Mouse (Mus musculus): Measurements from ENCODE around the gene Olfml2a. TPM values are rescaled to one million over a fixed set of nuclear protein-coding genes. Genes with fewer than 3 reads are reported as not detected.
"Not testable (repeated sequence)": the region's sequence is repeated elsewhere in the genome, so short reads cannot be mapped to it uniquely, and the experiment has no call there.

Gene Olfml2a
- total RNA-seq, 4 experiments from 2014 or later: 1.7 to 1.9 (median 1.8) TPM

GRCm38 (mm10) chr2:39008350-39008851 lies 76.6 kb downstream of the Olfml2a start:
- peak in 1 of 2 experiments; percentile 35 for DNase-seq (ENCODE audit: low spot score in 2 of 2)

GRCm38 (mm10) chr2:39008954-39009365 lies 77.2 kb downstream of the Olfml2a start:
- DNase-seq (ENCODE audit: low spot score in 2 of 2): no peak

GRCm38 (mm10) chr2:39010144-39010543 lies 78.4 kb downstream of the Olfml2a start:
- not testable (repeated sequence) for DNase-seq (ENCODE audit: low spot score in 2 of 2)

- no peak for DNase-seq (ENCODE audit: low spot score in 2 of 2)
Observed at GRCm38 (mm10) chr2:39011264-39011663, 79.5 kb downstream of the Olfml2a start.

GRCm38 (mm10) chr2:39011971-39012370 lies 80.2 kb downstream of the Olfml2a start:
- no peak for DNase-seq (ENCODE audit: low spot score in 2 of 2)

GRCm38 (mm10) chr2:39012768-39013279 lies 81.0 kb downstream of the Olfml2a start:
- no peak for DNase-seq (ENCODE audit: low spot score in 2 of 2)

Other genes starting within 250 kb of the Olfml2a start
- gene Nr5a1, start 217.4 kb upstream of the Olfml2a start, total RNA-seq (2022): under 1 TPM in 2 of 4 experiments, not detected in 2; 0.11 to 0.21 TPM
- 1 to 10 TPM; 5.7 to 9.2 (median 7.7) TPM for gene Nr6a1, start 4.3 kb upstream of the Olfml2a start, total RNA-seq (2022)
- under 1 TPM; 0.45 to 0.83 (median 0.71) TPM for gene Wdr38, start 65.5 kb downstream of the Olfml2a start, total RNA-seq (2022)
- gene Arpc5l, start 73.4 kb downstream of the Olfml2a start, total RNA-seq (2022): 10 to 100 TPM; 83.2 to 99.9 (median 93.0) TPM
- 100 to 1,000 TPM; 217 to 315 (median 252) TPM for gene Rpl35, start 73.6 kb downstream of the Olfml2a start, total RNA-seq (2022)
- 10 to 100 TPM; 27.3 to 44.0 (median 35.9) TPM for gene Golga1, start 133.6 kb downstream of the Olfml2a start, total RNA-seq (2022)

All from layer of hippocampus, adult 8-10 months (tissue).